Mouse (Mus musculus): ENCODE results near the gene Lrrc52. TPM values are rescaled to one million over a fixed set of nuclear protein-coding genes. Genes with fewer than 3 reads are reported as not detected.
A peak's percentile ranks its signal among the peaks of the same experiment; 100 is the strongest.

The Lrrc52 gene
- polyA plus RNA-seq, 1 experiment from 2014 or later: not detected

DNA sequence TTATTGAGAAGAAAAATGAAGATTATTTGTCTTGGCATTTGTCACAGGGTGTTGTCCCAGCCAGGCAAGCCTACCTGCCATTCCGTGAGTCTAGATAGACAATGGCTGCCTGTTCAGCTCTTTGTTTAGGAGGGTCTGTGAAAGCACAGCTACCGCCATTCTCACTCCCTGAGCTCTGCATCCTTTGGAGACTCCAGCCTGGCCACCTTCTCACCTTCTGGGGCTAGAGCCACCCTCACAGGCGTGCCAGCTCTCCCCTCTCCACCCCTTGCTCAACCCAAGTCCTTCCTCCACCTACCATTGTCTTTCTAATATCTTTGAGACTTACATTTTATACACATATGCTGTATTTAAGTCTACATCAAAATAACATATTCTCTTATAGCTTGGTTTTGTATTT lies 31.0 kb upstream of the Lrrc52 start:
- no peak overlapping the region for H3K9ac ChIP-seq (ENCODE audit: low read depth, low read length)
- H3K4me1 ChIP-seq (replicated peaks; ENCODE audit: insufficient read depth, low read length): 0 out of 2 replicates have a peak, but pooled peaks cover 3% of the 10 kb centered on the region
- ATAC-seq (replicated peaks; ENCODE audit: low FRiP score, low read depth) (no peak), DNase-seq (ENCODE audit: low spot score) (no peak)
- no peaks in the 10 kb centered on the region for H3K36me3 ChIP-seq (ENCODE audit: insufficient read depth, low read length)
- no peaks in the 10 kb centered on the region for H3K9me3 ChIP-seq (replicated peaks; ENCODE audit: low read length)
- no peak overlapping the region for H3K4me2 ChIP-seq (ENCODE audit: low read length)
- WGBS: 58% methylated on average over 3 of the region's 3 CpGs
- H3K27me3 ChIP-seq (ENCODE audit: insufficient read depth, low read length): no peaks in the 10 kb centered on the region
- TF ChIP-seq CTCF (IDR thresholded peaks at IDR 0.05; ENCODE audit: low read depth): no peak
- H3K27ac ChIP-seq: no peak overlapping the region
- H3K4me3 ChIP-seq (replicated peaks; ENCODE audit: low read depth, low read length): no peak overlapping the region

DNA sequence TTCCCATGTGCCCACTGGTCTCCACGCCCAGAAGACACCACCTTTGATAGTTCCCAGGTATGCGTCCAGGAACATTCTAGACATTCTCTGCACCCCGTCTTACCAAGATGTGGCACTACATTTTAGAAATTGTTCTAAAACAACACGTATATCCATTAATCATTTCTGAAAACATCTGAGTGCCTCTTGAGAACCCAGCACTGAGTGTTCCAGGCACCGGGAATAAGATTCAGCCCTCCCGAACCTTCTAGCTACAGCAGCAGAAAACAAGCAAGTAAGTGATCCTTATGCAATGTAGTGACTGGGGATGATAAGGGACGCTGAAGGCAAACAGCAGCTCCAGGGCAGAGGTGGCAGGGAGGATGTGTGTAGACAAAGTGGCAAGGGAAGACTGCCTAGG lies 24.9 kb upstream of the Lrrc52 start:
- ATAC-seq (replicated peaks; ENCODE audit: low FRiP score, low read depth): no peak
- Histone ChIP-seq H3K9ac (ENCODE audit: low read depth, low read length) (no peak overlapping the region), H3K4me1 (replicated peaks; ENCODE audit: insufficient read depth, low read length) (0 out of 2 replicates have a peak, but pooled peaks cover 1% of the 10 kb centered on the region), H3K9me3 (replicated peaks; ENCODE audit: low read length) (no peaks in the 10 kb centered on the region), H3K27me3 (ENCODE audit: insufficient read depth, low read length) (no peaks in the 10 kb centered on the region), H3K36me3 (ENCODE audit: insufficient read depth, low read length) (no peaks in the 10 kb centered on the region), H3K27ac (no peak overlapping the region), H3K4me2 (ENCODE audit: low read length) (no peak overlapping the region), H3K4me3 (replicated peaks; ENCODE audit: low read depth, low read length) (no peak overlapping the region)
- no peak for TF ChIP-seq CTCF (IDR thresholded peaks at IDR 0.05; ENCODE audit: low read depth)
- WGBS: 84% methylated on average over 7 of the region's 7 CpGs
- no peak for DNase-seq (ENCODE audit: low spot score)

- WGBS: 89% methylated on average over 5 of the region's 5 CpGs
- Histone ChIP-seq H3K4me3 (replicated peaks; ENCODE audit: low read depth, low read length) (no peak overlapping the region), H3K36me3 (ENCODE audit: insufficient read depth, low read length) (no peaks in the 10 kb centered on the region), H3K4me1 (replicated peaks; ENCODE audit: insufficient read depth, low read length) (no peaks in the 10 kb centered on the region), H3K4me2 (ENCODE audit: low read length) (no peak overlapping the region), H3K9me3 (replicated peaks; ENCODE audit: low read length) (no peaks in the 10 kb centered on the region), H3K27ac (no peak overlapping the region), H3K9ac (ENCODE audit: low read depth, low read length) (no peak overlapping the region), H3K27me3 (ENCODE audit: insufficient read depth, low read length) (no peaks in the 10 kb centered on the region)
- no peak for TF ChIP-seq CTCF (IDR thresholded peaks at IDR 0.05; ENCODE audit: low read depth)
- DNase-seq (ENCODE audit: low spot score): no peak
- no peak for ATAC-seq (replicated peaks; ENCODE audit: low FRiP score, low read depth)
These were observed 21.4 kb upstream of the Lrrc52 start for GRCm38 (mm10) chr1:167487933-167488332.

- H3K9me3 ChIP-seq (replicated peaks; ENCODE audit: low read length): no peaks in the 10 kb centered on the region
- no peaks in the 10 kb centered on the region for H3K4me1 ChIP-seq (replicated peaks; ENCODE audit: insufficient read depth, low read length)
- no peaks in the 10 kb centered on the region for H3K27me3 ChIP-seq (ENCODE audit: insufficient read depth, low read length)
- no peak; the same call in 1 of the 2 replicates for ATAC-seq (replicated peaks; ENCODE audit: low FRiP score, low read depth)
- WGBS: 79% methylated on average over 3 of the region's 3 CpGs
- TF ChIP-seq CTCF (IDR thresholded peaks at IDR 0.05; ENCODE audit: low read depth): no peak
- no peak for DNase-seq (ENCODE audit: low spot score)
- H3K9ac ChIP-seq (ENCODE audit: low read depth, low read length): no peak overlapping the region
- H3K36me3 ChIP-seq (ENCODE audit: insufficient read depth, low read length): no peaks in the 10 kb centered on the region
- no peak overlapping the region for H3K27ac ChIP-seq
- H3K4me3 ChIP-seq (replicated peaks; ENCODE audit: low read depth, low read length): no peak overlapping the region
- no peak overlapping the region for H3K4me2 ChIP-seq (ENCODE audit: low read length)
These were observed 20.5 kb upstream of the Lrrc52 start for GRCm38 (mm10) chr1:167486959-167487680.

- Histone ChIP-seq H3K27me3 (ENCODE audit: insufficient read depth, low read length) (no peaks in the 10 kb centered on the region), H3K4me3 (replicated peaks; ENCODE audit: low read depth, low read length) (no peak overlapping the region), H3K4me1 (replicated peaks; ENCODE audit: insufficient read depth, low read length) (no peaks in the 10 kb centered on the region), H3K9ac (ENCODE audit: low read depth, low read length) (no peak overlapping the region), H3K36me3 (ENCODE audit: insufficient read depth, low read length) (no peaks in the 10 kb centered on the region), H3K9me3 (replicated peaks; ENCODE audit: low read length) (no peaks in the 10 kb centered on the region), H3K4me2 (ENCODE audit: low read length) (no peak overlapping the region), H3K27ac (no peak overlapping the region)
- ATAC-seq (replicated peaks; ENCODE audit: low FRiP score, low read depth) (no peak), DNase-seq (ENCODE audit: low spot score) (no peak)
- 85% methylated on average over 4 of the region's 4 CpGs for WGBS
- TF ChIP-seq CTCF (IDR thresholded peaks at IDR 0.05; ENCODE audit: low read depth): no peak
These were observed 16.3 kb upstream of the Lrrc52 start for GRCm38 (mm10) chr1:167482863-167483262.

GRCm38 (mm10) chr1:167473585-167473984 lies 7.0 kb upstream of the Lrrc52 start:
- H3K9me3 ChIP-seq (replicated peaks; ENCODE audit: low read length): no peaks in the 10 kb centered on the region
- no peaks in the 10 kb centered on the region for H3K36me3 ChIP-seq (ENCODE audit: insufficient read depth, low read length)
- no peak overlapping the region for H3K4me3 ChIP-seq (replicated peaks; ENCODE audit: low read depth, low read length)
- no peak overlapping the region for H3K4me2 ChIP-seq (ENCODE audit: low read length)
- ATAC-seq (replicated peaks; ENCODE audit: low FRiP score, low read depth) (no peak), DNase-seq (ENCODE audit: low spot score) (no peak)
- H3K27ac ChIP-seq: no peak overlapping the region
- H3K4me1 ChIP-seq (replicated peaks; ENCODE audit: insufficient read depth, low read length): no peaks in the 10 kb centered on the region
- H3K27me3 ChIP-seq (ENCODE audit: insufficient read depth, low read length): no peaks in the 10 kb centered on the region
- no peak overlapping the region for H3K9ac ChIP-seq (ENCODE audit: low read depth, low read length)
- 37% methylated on average over 4 of the region's 4 CpGs for WGBS
- TF ChIP-seq CTCF (IDR thresholded peaks at IDR 0.05; ENCODE audit: low read depth): no peak

DNA sequence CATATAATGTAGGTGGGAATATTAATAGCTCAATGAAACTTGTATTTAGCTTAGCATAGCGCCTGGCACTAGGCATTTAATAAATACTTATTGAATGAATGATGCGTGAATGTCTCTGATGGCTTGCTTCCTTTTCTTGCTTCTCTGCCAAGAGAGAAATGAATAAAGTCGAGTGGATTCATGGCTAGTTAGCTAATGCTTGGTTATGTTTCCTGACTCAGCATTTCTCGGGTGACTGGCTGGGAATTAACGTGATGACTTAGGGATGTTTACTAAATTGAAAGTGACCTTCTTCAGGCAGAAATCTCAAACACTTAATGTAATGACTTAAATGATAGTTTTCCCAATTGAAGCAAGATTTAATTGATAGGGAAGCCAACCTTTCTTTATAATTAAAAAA lies 1.3 kb upstream of the Lrrc52 start:
- Histone ChIP-seq H3K4me3 (replicated peaks; ENCODE audit: low read depth, low read length) (no peak overlapping the region), H3K4me2 (ENCODE audit: low read length) (no peak overlapping the region), H3K36me3 (ENCODE audit: insufficient read depth, low read length) (no peaks in the 10 kb centered on the region), H3K27me3 (ENCODE audit: insufficient read depth, low read length) (no peaks in the 10 kb centered on the region), H3K9me3 (replicated peaks; ENCODE audit: low read length) (no peaks in the 10 kb centered on the region), H3K9ac (ENCODE audit: low read depth, low read length) (no peak overlapping the region), H3K27ac (no peak overlapping the region), H3K4me1 (replicated peaks; ENCODE audit: insufficient read depth, low read length) (no peaks in the 10 kb centered on the region)
- ATAC-seq (replicated peaks; ENCODE audit: low FRiP score, low read depth) (no peak), DNase-seq (ENCODE audit: low spot score) (peak; percentile 31)
- no peak for TF ChIP-seq CTCF (IDR thresholded peaks at IDR 0.05; ENCODE audit: low read depth)
- 33% methylated on average over 5 of the region's 5 CpGs for WGBS

Data from kidney, postnatal 0 days (tissue).